Mouse (Mus musculus): ENCODE data around the gene Kmt5c.

Kmt5c gene

GRCm38 (mm10) chr7:4747156-4747899 lies 7.4 kb downstream of the Kmt5c start:
- DNase-seq: no peak

GRCm38 (mm10) chr7:4748321-4748720 lies 8.4 kb downstream of the Kmt5c start:
- DNase-seq: no peak

GRCm38 (mm10) chr7:4749169-4749568 lies 9.3 kb downstream of the Kmt5c start:
- DNase-seq: no peak

- peak; percentile 67 to 69 for DNase-seq
Measured at GRCm38 (mm10) chr7:4751971-4752820, 12.3 kb downstream of the Kmt5c start.

GRCm38 (mm10) chr7:4752821-4753570 lies 13.1 kb downstream of the Kmt5c start, which contains the start of gene Cox6b2:
TSS of gene Cox6b2 (minus strand) at chr7:4753094.
- DNase-seq: peak; percentile 88 to 89

GRCm38 (mm10) chr7:4759670-4760069 lies 19.8 kb downstream of the Kmt5c start:
- no peak for DNase-seq

GRCm38 (mm10) chr7:4764946-4765710 lies 25.2 kb downstream of the Kmt5c start:
- no peak for DNase-seq

- no peak for DNase-seq
Measured at GRCm38 (mm10) chr7:4771202-4771601, 31.3 kb downstream of the Kmt5c start, which contains the start of gene Fam71e2. TSS of gene Fam71e2 (minus strand) at chr7:4771302.

- DNase-seq: no peak
Measured at GRCm38 (mm10) chr7:4776131-4776530, 36.2 kb downstream of the Kmt5c start.

- peak; percentile 74 to 78 for DNase-seq
Measured at GRCm38 (mm10) chr7:4776861-4777830, 37.2 kb downstream of the Kmt5c start.

- no peak for DNase-seq
Measured at GRCm38 (mm10) chr7:4777851-4778637, 38.1 kb downstream of the Kmt5c start.

- no peak for DNase-seq
Measured at GRCm38 (mm10) chr7:4779921-4780320, 40.0 kb downstream of the Kmt5c start.

GRCm38 (mm10) chr7:4782130-4782529 lies 42.2 kb downstream of the Kmt5c start:
- no peak for DNase-seq

GRCm38 (mm10) chr7:4782759-4783158 lies 42.8 kb downstream of the Kmt5c start, which contains the start of the genes Il11 and Tmem190:
TSS of gene Il11 (minus strand) at chr7:4782859.
TSS of gene Tmem190 (plus strand) at chr7:4782937.
- DNase-seq: no peak

GRCm38 (mm10) chr7:4783667-4784268 lies 43.9 kb downstream of the Kmt5c start:
- DNase-seq: peak; percentile 44 to 46

- peak; percentile 79 to 81 for DNase-seq
Measured at GRCm38 (mm10) chr7:4788499-4789435, 48.9 kb downstream of the Kmt5c start.

GRCm38 (mm10) chr7:4789436-4789935 lies 49.6 kb downstream of the Kmt5c start, which contains the start of gene Tmem238:
TSS of gene Tmem238 (minus strand) at chr7:4789656.
- DNase-seq: peak; percentile 74 to 81
